Mouse (Mus musculus): ENCODE measurements around the gene Zfpm1. TPM values are rescaled to one million over a fixed set of nuclear protein-coding genes. Genes with fewer than 3 reads are reported as not detected.

Zfpm1 gene
- polyA plus RNA-seq, 1 experiment from 2014 or later = 5.7 TPM

DNA sequence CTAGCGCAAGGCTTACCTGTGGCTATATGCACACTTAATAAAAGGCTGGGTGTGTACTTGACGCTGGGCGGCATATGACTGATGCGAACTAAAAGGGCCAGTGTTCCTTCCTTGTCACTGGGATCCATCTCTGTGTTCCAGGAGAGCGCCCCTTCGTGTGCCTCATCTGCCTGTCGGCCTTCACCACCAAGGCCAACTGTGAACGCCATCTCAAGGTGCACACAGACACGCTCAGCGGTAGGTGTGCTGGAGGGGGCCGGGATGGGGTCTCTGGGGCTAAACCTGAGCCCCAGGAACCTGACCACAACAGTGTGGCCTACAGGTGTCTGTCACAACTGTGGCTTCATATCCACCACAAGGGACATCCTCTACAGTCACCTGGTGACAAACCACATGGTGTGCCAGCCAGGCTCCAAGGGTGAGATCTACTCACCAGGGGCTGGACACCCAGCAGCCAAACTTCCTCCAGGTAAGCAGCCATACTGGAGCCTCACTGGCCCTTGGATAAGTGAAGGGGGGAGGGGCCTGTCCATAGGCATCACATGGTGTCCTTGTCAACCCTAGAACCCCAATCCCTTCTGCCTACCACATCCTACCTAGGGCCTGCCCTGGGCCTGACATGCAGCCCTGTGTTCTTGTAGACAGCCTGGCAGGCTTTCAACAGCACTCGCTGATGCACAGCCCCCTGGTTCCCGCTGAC, 53.0 kb downstream of the Zfpm1 start:
- peaks cover 3% of the 10 kb centered on the region; the same call in 1 of the 2 replicates for H3K9me3 ChIP-seq (ENCODE audit: low read length)
- no peak for ATAC-seq
- no peak overlapping the region for H3K4me2 ChIP-seq (ENCODE audit: low read depth, low read length)
- no peaks in the 10 kb centered on the region for H3K27me3 ChIP-seq (ENCODE audit: insufficient read depth, low read length)
- peaks cover 17% of the 10 kb centered on the region for H3K4me1 ChIP-seq (ENCODE audit: insufficient read depth)
- H3K36me3 ChIP-seq (replicated peaks; ENCODE audit: insufficient read depth, low read length) = peaks cover 70% of the 10 kb centered on the region
- no peak overlapping the region for H3K4me3 ChIP-seq (ENCODE audit: low read depth, low read length)
- no peak overlapping the region for H3K27ac ChIP-seq (ENCODE audit: low read depth)
- TF ChIP-seq CTCF (IDR thresholded peaks at IDR 0.05; ENCODE audit: low read depth) (no peak), EP300 (IDR thresholded peaks at IDR 0.05; ENCODE audit: low read depth) (no peak)
- no peak for DNase-seq
- no peak overlapping the region for H3K9ac ChIP-seq (replicated peaks)
- WGBS (ENCODE audit: insufficient replicate concordance) = 97% methylated on average over 13 of the region's 13 CpGs

DNA sequence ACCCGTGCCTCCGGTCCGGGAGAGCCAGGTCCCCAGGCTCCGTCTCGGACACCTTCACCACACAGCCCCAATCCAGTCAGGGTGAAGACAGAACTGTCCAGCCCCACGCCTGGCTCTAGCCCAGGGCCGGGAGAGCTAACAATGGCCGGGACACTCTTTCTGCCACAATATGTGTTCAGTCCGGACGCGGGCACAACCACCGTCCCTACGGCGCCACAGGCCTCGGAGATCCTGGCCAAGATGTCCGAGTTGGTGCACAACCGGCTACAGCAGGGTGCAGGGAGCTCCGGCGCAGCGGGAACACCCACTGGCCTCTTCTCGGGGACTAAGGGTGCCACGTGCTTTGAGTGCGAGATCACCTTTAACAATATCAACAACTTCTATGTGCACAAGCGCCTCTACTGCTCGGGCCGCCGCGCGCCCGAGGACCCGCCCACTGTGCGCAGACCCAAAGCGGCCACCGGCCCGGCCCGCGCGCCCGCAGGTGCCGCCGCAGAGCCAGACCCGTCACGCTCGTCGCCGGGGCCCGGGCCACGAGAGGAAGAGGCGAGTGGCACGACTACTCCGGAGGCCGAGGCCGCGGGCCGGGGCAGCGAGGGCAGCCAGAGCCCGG, 53.8 kb downstream of the Zfpm1 start:
- H3K27ac ChIP-seq (ENCODE audit: low read depth) = no peak overlapping the region
- peaks cover 3% of the 10 kb centered on the region; the same call in 1 of the 2 replicates for H3K9me3 ChIP-seq (ENCODE audit: low read length)
- H3K27me3 ChIP-seq (ENCODE audit: insufficient read depth, low read length) = no peaks in the 10 kb centered on the region
- ATAC-seq (no peak), DNase-seq (no peak)
- no peak overlapping the region for H3K4me3 ChIP-seq (ENCODE audit: low read depth, low read length)
- peaks cover 9% of the 10 kb centered on the region for H3K4me1 ChIP-seq (ENCODE audit: insufficient read depth)
- TF ChIP-seq EP300 (IDR thresholded peaks at IDR 0.05; ENCODE audit: low read depth) = no peak
- no peak for TF ChIP-seq CTCF (IDR thresholded peaks at IDR 0.05; ENCODE audit: low read depth)
- H3K4me2 ChIP-seq (ENCODE audit: low read depth, low read length) = 0 out of 2 replicates have a peak overlapping the region, but pooled peaks have one; percentile 18
- no peak overlapping the region; the same call in 1 of the 2 replicates for H3K9ac ChIP-seq (replicated peaks)
- H3K36me3 ChIP-seq (replicated peaks; ENCODE audit: insufficient read depth, low read length) = peaks cover 70% of the 10 kb centered on the region
- WGBS (ENCODE audit: insufficient replicate concordance) = 84% methylated on average over 55 of the region's 57 CpGs

DNA sequence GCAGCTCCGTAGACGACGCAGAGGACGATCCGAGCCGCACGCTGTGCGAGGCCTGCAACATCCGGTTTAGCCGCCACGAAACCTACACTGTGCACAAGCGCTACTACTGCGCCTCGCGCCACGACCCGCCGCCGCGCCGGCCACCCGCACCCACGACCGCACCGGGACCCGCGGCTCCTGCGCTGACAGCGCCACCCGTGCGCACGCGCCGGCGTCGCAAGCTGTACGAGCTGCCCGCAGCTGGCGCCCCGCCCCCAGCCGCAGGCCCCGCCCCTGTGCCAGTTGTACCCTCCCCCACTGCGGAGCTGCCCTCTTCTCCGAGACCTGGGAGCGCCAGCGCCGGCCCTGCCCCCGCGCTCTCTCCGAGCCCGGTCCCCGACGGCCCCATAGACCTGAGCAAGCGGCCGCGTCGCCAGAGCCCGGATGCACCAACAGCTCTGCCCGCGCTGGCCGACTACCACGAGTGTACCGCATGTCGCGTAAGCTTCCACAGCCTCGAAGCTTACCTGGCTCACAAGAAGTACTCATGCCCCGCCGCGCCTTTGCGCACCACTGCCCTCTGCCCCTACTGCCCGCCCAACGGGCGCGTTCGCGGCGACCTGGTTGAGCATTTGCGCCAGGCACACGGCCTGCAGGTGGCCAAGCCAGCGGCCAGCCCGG, 54.4 kb downstream of the Zfpm1 start:
- H3K4me2 ChIP-seq (ENCODE audit: low read depth, low read length) = 0 out of 2 replicates have a peak overlapping the region, but pooled peaks have one; percentile 18
- no peak overlapping the region for H3K4me3 ChIP-seq (ENCODE audit: low read depth, low read length)
- no peak overlapping the region for H3K27ac ChIP-seq (ENCODE audit: low read depth)
- no peak overlapping the region; the same call in 1 of the 2 replicates for H3K9ac ChIP-seq (replicated peaks)
- no peak for TF ChIP-seq CTCF (IDR thresholded peaks at IDR 0.05; ENCODE audit: low read depth)
- TF ChIP-seq EP300 (IDR thresholded peaks at IDR 0.05; ENCODE audit: low read depth) = no peak
- H3K4me1 ChIP-seq (ENCODE audit: insufficient read depth) = peaks cover 3% of the 10 kb centered on the region
- ATAC-seq (no peak), DNase-seq (no peak)
- H3K9me3 ChIP-seq (ENCODE audit: low read length) = peaks cover 3% of the 10 kb centered on the region; the same call in 1 of the 2 replicates
- WGBS (ENCODE audit: insufficient replicate concordance) = 90% methylated on average over 73 of the region's 81 CpGs
- H3K27me3 ChIP-seq (ENCODE audit: insufficient read depth, low read length) = no peaks in the 10 kb centered on the region
- H3K36me3 ChIP-seq (replicated peaks; ENCODE audit: insufficient read depth, low read length) = peaks cover 63% of the 10 kb centered on the region

DNA sequence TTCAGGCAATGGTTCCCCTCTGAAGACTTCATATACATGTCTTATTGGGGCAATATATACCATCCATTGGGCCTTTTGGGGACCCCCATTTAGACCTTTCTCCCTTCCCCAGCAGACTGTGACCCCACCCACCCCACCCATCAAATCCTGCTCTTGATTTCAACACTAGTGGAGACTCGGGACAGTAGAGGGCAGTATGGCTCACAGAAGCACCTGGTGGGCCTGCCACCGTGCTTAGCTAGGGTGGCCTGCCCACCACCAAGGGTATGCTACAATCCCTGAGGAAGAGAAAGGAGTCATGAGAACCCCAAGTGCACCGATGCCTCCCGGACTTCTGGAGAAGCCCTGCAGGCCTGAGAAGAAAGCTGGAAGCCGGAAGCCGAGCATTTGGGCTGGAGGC, 56.9 kb downstream of the Zfpm1 start:
- TF ChIP-seq EP300 (IDR thresholded peaks at IDR 0.05; ENCODE audit: low read depth) = no peak
- TF ChIP-seq CTCF (IDR thresholded peaks at IDR 0.05; ENCODE audit: low read depth) = peak; percentile 34; the same call in 1 of the 2 replicates
- ATAC-seq (no peak), DNase-seq (no peak)
- Histone ChIP-seq H3K4me3 (ENCODE audit: low read depth, low read length) (no peak overlapping the region), H3K27ac (ENCODE audit: low read depth) (no peak overlapping the region), H3K9me3 (ENCODE audit: low read length) (peaks cover 3% of the 10 kb centered on the region; the same call in 1 of the 2 replicates), H3K9ac (replicated peaks) (no peak overlapping the region), H3K4me1 (ENCODE audit: insufficient read depth) (peaks cover 20% of the 10 kb centered on the region), H3K4me2 (ENCODE audit: low read depth, low read length) (no peak overlapping the region), H3K36me3 (replicated peaks; ENCODE audit: insufficient read depth, low read length) (peaks cover 44% of the 10 kb centered on the region), H3K27me3 (ENCODE audit: insufficient read depth, low read length) (peaks cover 5% of the 10 kb centered on the region)
- 71% methylated on average over 6 of the region's 6 CpGs for WGBS (ENCODE audit: insufficient replicate concordance)

DNA sequence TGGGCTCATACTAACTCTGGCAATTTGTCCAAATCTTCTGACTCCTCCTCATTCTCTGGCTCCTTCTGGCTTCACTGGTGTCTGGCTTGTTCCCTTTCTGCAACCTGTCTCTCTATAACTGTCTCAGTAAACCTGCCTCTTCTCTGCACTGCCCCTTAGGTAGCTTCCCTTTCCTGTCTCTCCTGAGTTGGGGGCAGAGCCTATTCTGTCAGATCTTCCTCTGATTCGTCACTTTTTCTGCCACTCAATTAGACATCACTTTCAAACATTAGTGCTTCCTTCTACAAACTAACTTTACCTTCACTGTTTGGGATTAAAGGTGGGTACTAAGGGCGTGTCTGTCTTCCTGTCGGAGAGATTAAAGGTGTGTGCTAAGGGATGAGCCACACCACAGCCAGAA, 58.8 kb downstream of the Zfpm1 start:
- Histone ChIP-seq H3K27ac (ENCODE audit: low read depth) (no peak overlapping the region), H3K27me3 (ENCODE audit: insufficient read depth, low read length) (peaks cover 5% of the 10 kb centered on the region), H3K9ac (replicated peaks) (no peak overlapping the region), H3K4me2 (ENCODE audit: low read depth, low read length) (no peak overlapping the region), H3K4me1 (ENCODE audit: insufficient read depth) (peaks cover 33% of the 10 kb centered on the region), H3K4me3 (ENCODE audit: low read depth, low read length) (no peak overlapping the region), H3K36me3 (replicated peaks; ENCODE audit: insufficient read depth, low read length) (peaks cover 25% of the 10 kb centered on the region), H3K9me3 (ENCODE audit: low read length) (no peaks in the 10 kb centered on the region; the same call in 1 of the 2 replicates)
- WGBS (ENCODE audit: insufficient replicate concordance) = 88% methylated on average over 3 of the region's 3 CpGs
- TF ChIP-seq CTCF (IDR thresholded peaks at IDR 0.05; ENCODE audit: low read depth) (no peak), EP300 (IDR thresholded peaks at IDR 0.05; ENCODE audit: low read depth) (no peak)
- ATAC-seq (no peak), DNase-seq (no peak)

DNA sequence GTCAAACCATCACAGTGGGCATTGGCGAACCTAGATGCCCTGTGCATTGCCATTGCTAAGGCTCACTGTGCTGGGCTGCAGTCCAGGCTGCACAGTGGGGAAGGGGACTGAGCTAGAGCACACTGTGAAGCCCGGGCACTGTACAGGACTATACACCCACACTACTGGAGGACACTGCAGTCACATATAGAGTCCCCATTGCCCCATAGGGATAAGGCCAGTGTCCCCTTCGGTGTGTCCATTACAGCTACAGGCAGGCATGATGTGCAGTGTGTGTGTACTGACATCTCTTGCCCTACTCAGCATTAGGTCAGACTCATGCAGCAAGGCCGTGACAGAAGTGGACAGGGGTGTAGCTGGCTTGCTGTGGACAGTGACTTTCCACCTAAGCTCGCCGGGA, 59.8 kb downstream of the Zfpm1 start:
- Histone ChIP-seq H3K4me2 (ENCODE audit: low read depth, low read length) (no peak overlapping the region), H3K27ac (ENCODE audit: low read depth) (no peak overlapping the region), H3K4me3 (ENCODE audit: low read depth, low read length) (no peak overlapping the region), H3K9ac (replicated peaks) (no peak overlapping the region), H3K9me3 (ENCODE audit: low read length) (no peaks in the 10 kb centered on the region; the same call in 1 of the 2 replicates), H3K36me3 (replicated peaks; ENCODE audit: insufficient read depth, low read length) (peaks cover 15% of the 10 kb centered on the region), H3K4me1 (ENCODE audit: insufficient read depth) (peaks cover 33% of the 10 kb centered on the region), H3K27me3 (ENCODE audit: insufficient read depth, low read length) (peaks cover 5% of the 10 kb centered on the region)
- TF ChIP-seq EP300 (IDR thresholded peaks at IDR 0.05; ENCODE audit: low read depth) = no peak
- no peak for TF ChIP-seq CTCF (IDR thresholded peaks at IDR 0.05; ENCODE audit: low read depth)
- ATAC-seq (no peak), DNase-seq (no peak)
- WGBS (ENCODE audit: insufficient replicate concordance) = 71% methylated on average over 6 of the region's 6 CpGs
